Mouse (Mus musculus) myocyte (in vitro differentiated cells): Measurements from ENCODE around the gene Vti1a.

Experiments used
- E2F4 ChIP-seq: IDR thresholded peaks from one replicate; pipeline ENCODE4 v1.6.1; 2011; ENCODE audit warnings: mild to moderate bottlenecking, control low read depth, moderate library complexity; ENCODE audit not compliant: insufficient read depth
- MAX ChIP-seq: IDR thresholded peaks from one replicate; pipeline ENCODE4 v1.6.1; 2011; ENCODE audit warnings: low read depth, mild to moderate bottlenecking, control low read depth
- MYOD1 ChIP-seq, 3 experiments: IDR thresholded peaks; one replicate each; pipeline ENCODE4 v1.6.1; 2011; ENCODE audit warnings: control low read depth in 2 of 3, low read depth in 2 of 3, mild to moderate bottlenecking in 2 of 3, moderate library complexity in 1 of 3; ENCODE audit not compliant: insufficient read length in 2 of 3, control insufficient read depth in 1 of 3
- MYOG ChIP-seq, 3 experiments: IDR thresholded peaks; one replicate each; pipeline ENCODE4 v1.6.1; 2011; ENCODE audit warnings: control low read depth in 2 of 3, low read depth in 2 of 3, mild to moderate bottlenecking in 2 of 3; ENCODE audit not compliant: insufficient read length in 2 of 3, control insufficient read depth in 1 of 3, insufficient read depth in 1 of 3
- TCF12 ChIP-seq: IDR thresholded peaks from one replicate; pipeline ENCODE4 v1.6.1; 2011; ENCODE audit warnings: mild to moderate bottlenecking, control low read depth; ENCODE audit not compliant: poor library complexity, insufficient read depth, severe bottlenecking

- TF ChIP-seq MAX (no peak), MYOG (IDR thresholded peaks at IDR 0.05; ENCODE audit: control insufficient read depth in 1 of 3, insufficient read depth in 1 of 3, insufficient read length in 2 of 3, low read depth in 2 of 3) (no peak), TCF12 (no peak), E2F4 (no peak), MYOD1 (IDR thresholded peaks at IDR 0.05; ENCODE audit: control insufficient read depth in 1 of 3, insufficient read length in 2 of 3, low read depth in 2 of 3) (no peak)
These were observed 40.0 kb upstream of the Vti1a start for GRCm38 (mm10) chr19:55276100-55276499.
